Mouse (Mus musculus) embryonic fibroblast, embryonic 13.5 days (primary cell): ENCODE measurements at regions not wholly inside any gene's neighbourhood (a gene's known extent, or its start where the extent isn't known, plus 50 kb on each side); places are given as distances from the start of the nearest gene placed in this dataset.

ENCODE experiments used
- H3K27ac ChIP-seq: 2 replicates; pipeline ENCODE4 v1.5.1; 2012; ENCODE audit warnings: low read length, control low read depth, inconsistent platforms; ENCODE audit not compliant: insufficient read depth
- H3K4me1 ChIP-seq: 2 replicates; pipeline ENCODE4 v1.6.1; 2011; ENCODE audit warnings: low read length; ENCODE audit not compliant: control insufficient read depth, insufficient read depth
- H3K4me3 ChIP-seq: 2 replicates; pipeline ENCODE4 v1.5.1; 2011; ENCODE audit warnings: mild to moderate bottlenecking, control low read depth, low read length; ENCODE audit not compliant: insufficient read depth
- CTCF ChIP-seq: IDR thresholded peaks from 2 replicates; pipeline ENCODE4 v1.5.1; 2011; ENCODE audit warnings: mild to moderate bottlenecking, control low read depth, low read length, moderate library complexity, borderline replicate concordance; ENCODE audit not compliant: insufficient read depth
- POLR2A ChIP-seq: IDR thresholded peaks from 2 replicates; pipeline ENCODE4 v1.6.1; 2011; ENCODE audit warnings: low read depth, mild to moderate bottlenecking, control low read depth, low read length, moderate library complexity

DNA sequence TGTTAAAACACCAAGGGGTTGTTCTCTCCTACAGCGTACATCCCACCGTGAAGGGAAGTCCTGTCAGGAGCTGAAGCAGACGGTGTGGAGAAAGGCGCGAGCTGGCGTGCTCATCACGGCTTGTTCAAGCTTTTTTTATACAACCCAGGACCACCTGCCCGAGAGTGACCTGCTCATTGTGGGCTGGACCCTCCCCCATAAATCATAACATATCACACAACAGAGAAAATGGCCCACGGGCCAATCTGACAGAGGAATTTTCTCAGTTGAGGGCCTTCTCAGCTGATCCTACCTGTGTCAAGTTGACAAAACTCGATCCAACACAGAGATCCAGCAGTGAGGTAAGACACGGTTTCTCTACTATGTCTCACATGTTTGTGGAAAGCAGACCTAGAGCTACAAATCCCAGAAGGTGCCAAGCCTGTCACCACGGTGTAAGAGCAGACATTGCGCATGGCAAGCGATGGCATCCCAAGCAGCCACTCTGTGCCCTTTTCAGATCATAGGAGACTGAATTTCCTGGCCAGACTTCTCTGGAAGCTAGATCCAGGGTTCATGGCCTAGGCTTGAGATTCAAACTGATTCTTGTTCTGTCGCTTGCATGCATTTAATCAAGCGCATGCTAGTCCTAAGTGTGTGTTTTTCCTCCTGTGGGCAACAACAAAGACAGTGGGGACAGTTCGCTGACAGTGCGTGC, 64.6 kb upstream of the 1700021F07Rik start:
- Histone ChIP-seq H3K4me1 (no peaks in the 10 kb centered on the region), H3K4me3 (no peak overlapping the region), H3K27ac (no peak overlapping the region)
- TF ChIP-seq CTCF = no peak
- no peak for TF ChIP-seq POLR2A

DNA sequence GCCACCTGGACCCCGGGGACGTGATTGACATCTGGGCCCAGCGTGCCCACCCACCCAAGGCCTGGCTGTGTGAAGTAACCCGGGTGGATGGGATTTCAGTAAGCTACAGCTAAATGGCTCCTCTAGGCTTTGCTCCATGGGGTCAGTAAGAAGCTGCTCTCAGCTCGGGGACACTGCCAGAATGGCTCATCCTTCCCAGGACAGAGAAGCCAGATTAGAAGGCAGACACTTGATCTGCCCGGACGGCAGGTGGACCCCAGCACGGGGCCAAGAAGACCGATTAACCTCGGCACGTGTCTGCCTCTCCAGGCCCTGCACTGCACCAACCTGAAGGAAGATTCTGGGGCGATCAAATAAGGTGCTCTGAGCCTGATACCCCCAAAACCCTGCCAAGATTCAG, 63.5 kb upstream of the 1700021F07Rik start:
- H3K27ac ChIP-seq = no peak overlapping the region
- TF ChIP-seq CTCF = no peak
- no peak for TF ChIP-seq POLR2A
- H3K4me3 ChIP-seq = no peak overlapping the region
- H3K4me1 ChIP-seq = no peaks in the 10 kb centered on the region

DNA sequence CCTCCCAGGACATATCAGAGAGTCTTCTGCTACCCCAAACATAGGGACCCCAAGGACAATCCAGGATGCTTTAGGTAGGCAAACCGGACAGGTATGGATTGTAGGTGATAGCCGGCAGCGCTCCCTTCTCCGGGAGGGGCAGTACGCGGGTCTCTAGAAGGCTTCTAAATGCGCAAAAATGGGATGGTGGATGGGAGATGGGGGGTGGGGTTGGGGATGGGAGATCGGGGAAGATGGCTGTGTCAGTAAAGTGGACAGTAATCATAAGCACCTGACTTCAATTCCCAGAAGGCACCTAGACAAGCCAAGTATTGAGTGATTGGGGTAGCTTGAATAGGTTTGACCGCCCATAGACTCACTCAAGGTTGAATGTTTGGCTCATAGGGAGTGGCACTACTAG, 59.1 kb upstream of the 1700021F07Rik start:
- no peak overlapping the region for H3K4me3 ChIP-seq
- no peak overlapping the region for H3K27ac ChIP-seq

DNA sequence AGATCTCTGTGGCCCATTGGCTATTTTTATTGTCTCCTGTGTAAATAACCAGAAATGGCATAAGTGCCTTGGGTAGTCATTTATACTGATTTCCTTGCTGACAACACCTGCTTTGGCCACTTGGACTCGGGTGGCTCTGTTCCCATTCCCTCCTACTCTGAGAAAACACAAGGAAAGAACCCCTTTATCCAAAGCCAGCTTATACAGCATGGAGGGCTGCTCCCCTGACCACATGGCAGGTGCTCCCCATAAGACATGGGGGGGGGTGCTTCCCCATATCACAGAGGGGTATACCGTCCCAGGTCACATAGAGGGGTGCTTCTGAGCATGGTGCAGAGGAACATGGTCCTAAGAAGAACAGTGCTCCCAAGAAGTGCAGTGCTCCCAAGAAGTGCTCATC, 57.8 kb upstream of the 1700021F07Rik start:
- TF ChIP-seq POLR2A = no peak
- TF ChIP-seq CTCF = no peak
- Histone ChIP-seq H3K4me3 (no peak overlapping the region), H3K27ac (no peak overlapping the region), H3K4me1 (no peaks in the 10 kb centered on the region)

More for the DNA sequence above, 59.1 kb upstream of the 1700021F07Rik start:
- H3K4me1 ChIP-seq = no peaks in the 10 kb centered on the region
- TF ChIP-seq CTCF (no peak), POLR2A (no peak)

DNA sequence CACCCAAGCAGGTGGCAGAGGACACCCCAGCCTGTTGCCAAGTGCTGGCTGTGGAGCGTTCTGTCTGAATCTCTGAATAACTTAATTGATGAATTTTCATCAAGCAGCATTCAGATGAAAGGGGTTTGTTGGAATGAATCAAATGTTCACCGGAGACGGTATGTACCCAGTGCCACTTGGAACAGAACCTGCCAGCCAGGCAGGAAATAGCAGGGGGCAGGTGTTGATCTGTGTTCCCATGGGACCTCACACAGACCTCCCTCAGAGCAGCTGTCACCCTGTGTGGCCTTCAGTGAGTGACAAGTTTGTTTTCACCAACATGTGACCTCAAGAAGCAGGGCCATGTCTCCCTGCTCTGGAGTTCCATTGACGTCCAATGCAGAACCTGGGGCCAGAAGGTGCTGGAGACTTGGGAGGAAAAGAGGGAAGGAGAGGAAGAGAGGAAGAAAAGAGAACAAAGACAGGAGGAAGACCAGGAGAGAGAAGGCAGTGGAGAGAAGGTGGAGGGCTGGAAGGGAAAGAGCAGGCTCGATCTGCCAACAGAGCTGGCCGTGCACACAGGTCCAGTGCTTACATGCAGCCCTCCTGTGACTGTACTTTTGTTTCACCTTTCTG, 57.3 kb upstream of the 1700021F07Rik start:
- no peak for TF ChIP-seq POLR2A
- no peak for TF ChIP-seq CTCF
- no peak overlapping the region for H3K4me3 ChIP-seq
- no peak overlapping the region for H3K27ac ChIP-seq
- H3K4me1 ChIP-seq = no peaks in the 10 kb centered on the region

DNA sequence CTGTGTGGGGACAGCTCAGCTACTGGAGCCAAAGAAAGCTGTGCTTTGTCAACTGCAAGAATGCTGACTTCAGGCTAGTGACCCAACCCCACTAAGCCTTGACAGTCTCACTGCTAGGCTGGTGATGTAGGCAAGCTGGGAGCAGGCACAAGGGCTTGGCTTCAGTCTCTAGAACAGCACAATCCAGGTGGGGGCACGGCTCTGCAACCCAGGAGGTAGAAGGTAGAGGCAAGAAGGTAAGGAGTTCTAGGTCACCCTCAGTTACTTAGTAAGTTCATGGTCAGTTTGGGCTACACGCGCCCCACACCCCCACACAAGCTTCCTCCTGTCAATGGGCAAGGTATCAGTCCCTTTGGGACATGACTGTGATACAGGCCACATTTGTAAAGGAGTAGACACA, 54.2 kb upstream of the 1700021F07Rik start:
- no peak for TF ChIP-seq POLR2A
- no peak for TF ChIP-seq CTCF
- H3K4me1 ChIP-seq = no peaks in the 10 kb centered on the region
- no peak overlapping the region for H3K27ac ChIP-seq
- H3K4me3 ChIP-seq = no peak overlapping the region

DNA sequence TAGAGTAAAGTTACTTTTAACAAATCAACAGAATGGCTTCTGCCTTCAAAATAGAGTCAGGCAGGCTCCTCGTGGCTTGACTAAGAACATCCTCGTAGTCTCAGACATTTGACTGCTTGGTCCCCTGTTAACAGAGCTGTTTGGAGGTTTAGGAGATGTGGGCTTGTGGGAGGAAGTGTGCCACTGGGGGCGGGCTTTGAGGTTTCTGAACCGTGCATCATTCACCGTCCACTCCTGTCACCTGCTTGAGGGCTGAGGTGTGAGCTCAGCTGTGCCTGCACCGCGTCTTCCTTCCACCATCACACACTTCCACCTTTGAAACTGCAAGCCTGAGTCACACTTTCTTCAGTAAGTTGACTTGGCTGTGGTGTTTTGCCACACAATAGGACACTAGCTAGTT, 52.6 kb upstream of the 1700021F07Rik start:
- H3K4me1 ChIP-seq = no peaks in the 10 kb centered on the region
- H3K4me3 ChIP-seq = no peak overlapping the region
- TF ChIP-seq CTCF (no peak), POLR2A (no peak)
- no peak overlapping the region for H3K27ac ChIP-seq
